Mouse (Mus musculus): ENCODE measurements around the gene Xkr8.

- no peak for TF ChIP-seq POLR2A (IDR thresholded peaks at IDR 0.05; ENCODE audit: borderline replicate concordance, insufficient read depth, low read length)
- no peak for TF ChIP-seq CTCF (IDR thresholded peaks at IDR 0.05; ENCODE audit: borderline replicate concordance, insufficient read depth, low read depth, low read length)
Measured at GRCm38 (mm10) chr4:132718251-132718650, 14.1 kb downstream of the Xkr8 start.
